Mouse (Mus musculus) forebrain, embryonic 10.5 days (tissue): ENCODE results near the gene Grap2. TPM values are rescaled to one million over a fixed set of nuclear protein-coding genes. Genes with fewer than 3 reads are reported as not detected.

Source experiments
- DNase-seq: peaks from one replicate; pipeline ENCODE4 v3.0.0-alpha.2; 2017; ENCODE audit warnings: low spot score; ENCODE audit errors: extremely low spot score
- H3K27ac ChIP-seq: fragments of 300-500 bp; sonication (generic); 2 replicates; pipeline ENCODE4 v1.5.1; 2016; ENCODE audit warnings: mild to moderate bottlenecking
- H3K27me3 ChIP-seq: fragments of 300-500 bp; sonication (generic); 2 replicates; pipeline ENCODE4 v1.6.1; 2016; ENCODE audit warnings: mild to moderate bottlenecking; ENCODE audit not compliant: poor library complexity, severe bottlenecking
- H3K36me3 ChIP-seq: fragments of 300-500 bp; sonication (generic); replicated peaks from 2 replicates; pipeline ENCODE4 v1.6.1; 2016; ENCODE audit warnings: mild to moderate bottlenecking, moderate library complexity
- H3K4me1 ChIP-seq: fragments of 300-500 bp; sonication (generic); 2 replicates; pipeline ENCODE4 v1.6.1; 2016
- H3K4me3 ChIP-seq: fragments of 300-500 bp; sonication (generic); 2 replicates; pipeline ENCODE4 v1.5.1; 2016; ENCODE audit warnings: mild to moderate bottlenecking, moderate library complexity
- H3K9me3 ChIP-seq: fragments of 300-500 bp; sonication (generic); 2 replicates; pipeline ENCODE4 v1.6.1; 2016; ENCODE audit warnings: mild to moderate bottlenecking, moderate library complexity
- WGBS: fragments of 180-500 bp; shearing (Covaris S2); methylation state at CpG from one replicate; pipeline ENCODE4 v1.1.7; 2016; 5-methylcytosine and 5-hydroxymethylcytosine counted together
- polyA plus RNA-seq: library from polyadenylated mRNA; unstranded; fragments of >200 nt; fragmentation: Nextera tagmentation; extraction: Ambion mirVana; gene quantifications from 2 replicates; pipeline ENCODE4 v1.2.1, GENCODE M21; 2016

Grap2 gene
- 1.4 and 1.5 TPM in 2 replicates for polyA plus RNA-seq

DNA sequence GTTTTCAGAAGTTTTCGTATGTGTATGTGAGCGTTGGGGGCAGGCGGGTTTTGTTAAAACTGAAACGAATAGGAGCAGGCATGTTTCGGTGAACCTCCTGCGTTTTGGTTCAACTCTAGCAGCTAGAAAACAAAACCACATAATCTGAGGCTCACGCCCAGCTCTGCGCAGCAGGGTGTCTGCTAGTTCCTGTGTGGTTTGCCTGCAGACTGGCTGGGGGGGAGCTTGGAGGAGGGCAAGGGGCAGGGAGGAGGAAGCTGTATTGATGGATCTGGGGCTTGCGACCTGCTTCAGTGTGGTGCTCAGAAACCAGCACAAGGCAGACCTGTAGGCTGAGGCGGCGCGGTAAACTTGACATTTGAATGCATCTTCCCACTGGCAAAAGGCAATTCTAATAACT, at the start of gene Grap2:
TSS of gene Grap2 (plus strand) at position 304 of the 400 bp plus-strand sequence.
- Histone ChIP-seq H3K4me1 (peaks cover 7% of the 10 kb centered on the region), H3K9me3 (no peaks in the 10 kb centered on the region), H3K36me3 (no peaks in the 10 kb centered on the region), H3K27me3 (peaks cover 37% of the 10 kb centered on the region), H3K27ac (no peak within 1 kb of the TSS), H3K4me3 (no peak within 1 kb of the TSS)
- no peak for DNase-seq
- WGBS: 58% methylated on average over 12 of the region's 12 CpGs

DNA sequence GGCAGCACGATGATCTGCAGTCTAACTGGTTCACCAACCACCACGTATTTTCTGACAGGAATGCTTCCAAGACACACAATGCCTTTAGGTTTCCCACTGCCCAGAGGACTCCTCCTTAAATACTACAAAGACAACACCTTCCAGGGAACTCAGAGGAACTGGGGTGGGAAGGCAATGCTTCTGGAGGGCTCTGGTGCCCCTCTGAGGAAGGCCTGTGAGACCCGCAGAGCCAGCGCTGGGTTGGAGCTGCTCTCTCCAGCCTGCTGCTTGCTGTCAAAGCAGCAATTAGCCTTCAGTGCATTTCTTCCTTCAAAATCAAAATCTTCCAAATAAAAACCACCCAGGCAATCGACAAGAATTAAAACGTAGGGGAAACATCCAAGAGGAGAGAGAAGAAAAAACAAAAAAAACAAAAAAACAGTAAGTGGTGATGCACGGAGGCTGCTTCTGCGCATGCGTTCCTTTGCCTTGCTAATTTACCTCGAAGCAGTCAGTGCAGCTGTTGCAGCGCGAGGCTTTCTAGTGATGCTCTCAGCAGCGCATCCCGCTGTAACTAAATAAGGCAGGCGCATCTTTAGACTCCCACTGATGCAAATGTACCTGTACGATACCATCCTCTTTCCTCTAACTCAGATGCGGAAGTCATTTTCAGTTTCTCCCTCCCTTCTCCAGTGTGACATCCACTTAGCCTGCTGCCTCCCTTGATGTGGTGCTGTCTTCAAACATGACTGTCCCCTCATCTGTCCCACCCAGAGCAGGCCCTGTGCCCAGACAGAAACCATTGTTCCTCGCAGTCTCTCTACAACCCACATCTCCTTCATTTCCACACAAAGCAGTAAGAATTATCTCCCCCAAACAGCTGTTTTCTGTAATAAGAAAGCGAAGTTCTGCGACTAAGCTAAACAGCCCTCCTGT, 42.2 kb upstream of the Grap2 start:
- Histone ChIP-seq H3K27ac (no peak overlapping the region), H3K36me3 (no peaks in the 10 kb centered on the region), H3K4me1 (peaks cover 8% of the 10 kb centered on the region; the same call in 1 of the 2 replicates), H3K9me3 (peaks cover 4% of the 10 kb centered on the region; the same call in 1 of the 2 replicates), H3K4me3 (no peak overlapping the region; the same call in 1 of the 2 replicates), H3K27me3 (no peaks in the 10 kb centered on the region)
- DNase-seq: no peak
- WGBS: 48% methylated on average over 20 of the region's 20 CpGs

DNA sequence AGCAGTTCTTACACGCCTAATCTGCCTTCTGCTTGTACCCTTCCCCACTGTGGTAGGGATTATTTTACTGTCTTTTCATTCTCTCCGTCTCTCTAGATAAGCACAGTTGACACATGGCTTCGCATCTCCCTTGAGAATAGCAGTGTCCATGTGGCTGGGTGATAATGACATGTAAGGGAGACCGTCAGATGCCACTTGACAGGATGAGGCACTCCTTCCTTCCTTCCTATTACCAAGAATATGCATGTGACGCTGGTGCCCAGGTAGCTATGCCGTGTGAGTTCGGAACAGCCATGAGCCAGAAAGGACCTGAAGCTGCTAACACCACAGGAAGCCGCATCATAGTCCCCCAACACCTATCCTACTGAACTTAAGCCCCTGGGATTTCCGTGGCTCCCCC, 41.4 kb upstream of the Grap2 start:
- Histone ChIP-seq H3K27me3 (no peaks in the 10 kb centered on the region), H3K36me3 (no peaks in the 10 kb centered on the region), H3K27ac (no peak overlapping the region), H3K4me3 (no peak overlapping the region), H3K9me3 (no peaks in the 10 kb centered on the region), H3K4me1 (peaks cover 8% of the 10 kb centered on the region; the same call in 1 of the 2 replicates)
- WGBS: 87% methylated on average over 9 of the region's 9 CpGs
- DNase-seq: no peak

DNA sequence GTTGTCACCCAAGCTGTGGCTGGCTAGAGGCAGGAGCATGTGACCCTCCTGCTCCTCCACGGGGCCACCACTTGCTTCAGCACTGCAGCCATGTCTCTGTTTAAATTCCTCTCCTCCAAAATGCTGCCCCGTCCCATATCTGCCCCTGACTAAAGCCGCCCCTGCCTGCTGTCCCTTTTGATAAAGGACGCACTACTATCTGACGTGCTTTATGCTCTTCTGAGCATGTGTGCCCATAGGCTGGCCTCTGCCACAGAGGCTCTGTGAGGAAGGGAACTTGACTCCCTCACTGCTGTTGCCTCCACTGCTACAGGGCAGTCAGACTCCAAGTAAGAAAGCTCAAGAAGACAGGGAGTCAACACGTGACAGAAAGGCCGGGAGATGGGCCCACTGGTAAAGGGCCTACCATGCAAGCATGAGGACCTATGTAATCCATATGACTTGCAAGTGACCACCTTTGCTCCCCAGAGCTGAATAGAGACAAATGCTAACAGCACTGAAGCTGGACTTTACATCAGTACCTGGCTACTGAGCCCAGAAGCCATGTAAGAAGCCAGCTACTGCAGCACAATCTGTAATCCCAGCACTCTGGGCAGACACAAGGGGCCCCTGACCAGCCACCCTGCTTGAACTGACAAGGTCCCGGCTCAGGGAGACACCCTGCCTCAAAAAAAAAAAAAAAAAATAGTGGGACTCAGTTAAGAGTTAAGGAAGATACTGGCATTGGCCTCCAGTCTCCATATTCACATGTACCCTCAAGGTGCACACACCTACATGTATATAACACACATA, 39.9 kb upstream of the Grap2 start:
- H3K27me3 ChIP-seq: no peaks in the 10 kb centered on the region
- no peak overlapping the region for H3K27ac ChIP-seq
- no peak for DNase-seq
- WGBS: 80% methylated on average over 8 of the region's 8 CpGs
- peaks cover 8% of the 10 kb centered on the region; the same call in 1 of the 2 replicates for H3K4me1 ChIP-seq
- no peaks in the 10 kb centered on the region for H3K36me3 ChIP-seq
- no peak overlapping the region for H3K4me3 ChIP-seq
- H3K9me3 ChIP-seq: no peaks in the 10 kb centered on the region

DNA sequence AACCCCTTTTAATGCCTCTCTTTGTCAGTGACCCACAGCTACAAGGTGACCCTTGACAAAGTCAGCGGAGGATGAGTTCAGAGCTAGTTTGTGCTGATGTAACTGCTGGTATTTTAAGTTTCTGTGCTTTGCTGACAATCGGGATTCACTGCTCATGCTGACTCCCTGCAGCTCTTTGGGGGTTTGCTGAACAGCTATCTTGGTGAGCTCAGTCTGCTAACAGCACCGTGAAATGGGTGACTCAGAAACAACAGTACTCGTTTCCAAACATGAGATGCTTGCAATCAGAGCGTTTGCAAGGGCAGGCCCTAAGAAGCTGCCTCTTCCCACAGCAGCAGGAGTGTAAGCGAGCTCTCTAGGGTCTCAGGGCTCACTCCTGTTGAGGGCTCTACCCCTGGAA, 39.1 kb upstream of the Grap2 start:
- no peak overlapping the region for H3K27ac ChIP-seq
- no peaks in the 10 kb centered on the region for H3K36me3 ChIP-seq
- H3K4me1 ChIP-seq: peaks cover 8% of the 10 kb centered on the region; the same call in 1 of the 2 replicates
- 67% methylated on average over 6 of the region's 6 CpGs for WGBS
- no peak for DNase-seq
- H3K4me3 ChIP-seq: no peak overlapping the region
- no peaks in the 10 kb centered on the region for H3K9me3 ChIP-seq
- H3K27me3 ChIP-seq: no peaks in the 10 kb centered on the region

DNA sequence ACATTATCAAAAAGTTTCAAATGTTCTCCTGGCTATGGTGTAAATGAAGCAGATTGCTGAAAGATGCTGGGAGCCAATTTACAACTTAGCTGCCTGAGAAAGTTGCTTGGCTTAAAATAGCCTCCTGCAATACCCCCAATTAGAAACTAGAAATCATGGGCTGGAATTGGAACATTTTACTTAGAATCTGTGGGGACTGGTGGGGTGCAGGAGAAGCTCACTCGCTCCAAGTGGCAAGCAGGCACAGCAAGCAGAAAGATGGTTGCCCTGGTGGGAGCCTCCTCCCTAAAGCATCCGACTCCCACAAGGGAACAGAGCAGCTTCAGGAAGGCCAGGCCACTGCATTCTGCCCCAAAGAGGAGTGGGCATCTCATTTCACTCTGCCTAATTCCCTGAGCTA, 36.3 kb upstream of the Grap2 start:
- DNase-seq: no peak
- Histone ChIP-seq H3K27me3 (no peaks in the 10 kb centered on the region), H3K9me3 (no peaks in the 10 kb centered on the region), H3K36me3 (no peaks in the 10 kb centered on the region), H3K4me3 (no peak overlapping the region), H3K27ac (no peak overlapping the region), H3K4me1 (no peaks in the 10 kb centered on the region)
- 79% methylated on average over 2 of the region's 2 CpGs for WGBS

DNA sequence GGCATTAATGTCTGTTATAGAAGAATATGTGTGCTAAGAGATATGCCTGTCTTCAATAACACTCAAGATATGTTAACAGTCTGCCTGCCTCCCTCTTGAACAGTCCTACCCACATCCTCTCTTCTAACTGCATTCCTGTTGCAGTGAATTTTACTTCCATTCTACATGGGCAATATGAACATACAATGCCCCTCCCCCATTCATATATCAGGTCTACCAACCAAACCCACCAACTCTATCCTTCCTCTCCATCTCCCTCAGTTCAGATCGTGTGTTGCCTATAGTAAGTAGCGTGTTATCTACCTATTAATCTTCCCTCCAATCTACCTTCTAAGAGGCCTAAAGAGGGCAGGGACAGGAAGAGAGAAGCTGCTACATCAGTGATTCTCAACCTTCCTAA, 34.3 kb upstream of the Grap2 start:
- H3K9me3 ChIP-seq: no peaks in the 10 kb centered on the region
- no peaks in the 10 kb centered on the region for H3K36me3 ChIP-seq
- H3K27me3 ChIP-seq: no peaks in the 10 kb centered on the region
- H3K4me3 ChIP-seq: no peak overlapping the region
- no peak for DNase-seq
- H3K4me1 ChIP-seq: no peaks in the 10 kb centered on the region
- H3K27ac ChIP-seq: no peak overlapping the region
- WGBS: 98% methylated on average over 2 of the region's 2 CpGs

DNA sequence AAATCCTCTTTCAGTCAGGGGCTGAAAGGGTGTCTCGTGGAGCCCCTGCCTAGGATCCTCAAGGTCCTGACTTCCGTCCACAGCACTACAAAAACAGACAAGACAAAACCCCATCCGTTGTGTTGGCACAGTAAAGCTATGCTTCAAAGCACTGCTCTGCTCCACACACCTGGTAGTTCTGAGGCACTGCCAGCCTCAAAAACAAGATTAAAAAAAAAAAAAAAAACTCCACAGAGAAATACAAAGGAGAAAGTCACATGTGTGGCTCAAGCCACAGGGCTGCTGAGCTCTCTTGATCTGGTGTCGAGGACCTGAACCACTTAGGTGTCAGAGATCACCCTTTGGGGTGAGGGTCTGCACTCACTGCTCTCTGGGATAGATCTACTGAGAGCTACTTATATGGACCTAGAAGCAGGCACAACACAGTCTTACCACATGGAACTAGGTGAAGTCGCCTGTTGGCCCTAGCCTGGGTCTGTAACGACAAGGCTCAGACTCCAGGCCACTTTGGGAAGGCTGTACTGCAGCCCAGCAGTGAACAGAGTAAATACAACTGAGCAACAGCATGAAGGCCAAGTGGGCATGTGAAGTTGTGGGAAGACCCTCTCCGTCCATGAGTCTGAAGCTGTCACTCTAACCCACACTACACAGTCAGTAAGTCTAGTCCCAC, 33.6 kb upstream of the Grap2 start:
- WGBS: 86% methylated on average over 7 of the region's 7 CpGs

DNA sequence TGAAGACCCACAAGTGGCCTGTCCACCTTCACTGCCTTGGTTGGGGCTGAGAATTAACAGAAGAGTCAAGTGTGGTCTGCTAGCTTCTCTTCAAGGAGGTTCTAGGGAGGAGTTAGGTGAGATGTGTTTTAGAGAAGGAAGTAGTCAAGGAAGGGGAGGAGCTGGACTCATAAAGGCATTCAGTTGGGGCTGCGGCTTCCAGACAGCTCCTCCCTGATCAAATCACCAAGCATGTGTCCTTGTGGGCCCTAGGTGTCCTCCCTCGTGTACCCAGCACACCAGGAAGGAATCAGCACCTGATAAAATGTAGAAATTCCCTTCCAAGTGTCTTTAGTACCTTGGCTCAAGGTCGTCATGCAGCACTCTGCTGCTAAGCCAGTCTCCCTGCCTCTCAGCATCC, 28.3 kb upstream of the Grap2 start:
- H3K4me3 ChIP-seq: no peak overlapping the region

More for the DNA sequence above, 33.6 kb upstream of the Grap2 start:
- Histone ChIP-seq H3K4me1 (no peaks in the 10 kb centered on the region), H3K9me3 (no peaks in the 10 kb centered on the region), H3K4me3 (no peak overlapping the region), H3K27ac (no peak overlapping the region), H3K27me3 (no peaks in the 10 kb centered on the region), H3K36me3 (no peaks in the 10 kb centered on the region)
- no peak for DNase-seq

DNA sequence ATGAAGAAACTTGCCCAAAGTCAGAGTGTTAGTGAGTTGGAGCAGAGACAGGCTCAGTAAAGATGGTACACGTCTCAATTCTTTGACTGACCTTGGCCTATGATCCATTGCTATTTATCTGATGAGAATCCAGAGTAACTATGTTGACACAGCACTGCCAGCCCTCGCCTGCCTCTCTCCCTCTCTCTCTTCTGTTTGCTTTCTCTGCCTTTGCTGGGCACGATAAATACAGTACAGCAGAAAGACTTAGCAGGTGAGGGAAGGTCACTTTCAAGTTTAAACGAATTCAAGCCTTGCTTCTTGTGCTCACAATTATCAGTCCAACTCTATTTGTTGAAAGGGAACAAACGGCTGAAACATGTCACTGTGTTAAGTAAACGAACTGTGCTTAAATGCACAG, 27.0 kb upstream of the Grap2 start:
- H3K36me3 ChIP-seq: no peaks in the 10 kb centered on the region
- no peaks in the 10 kb centered on the region for H3K27me3 ChIP-seq
- H3K4me3 ChIP-seq: no peak overlapping the region
- H3K9me3 ChIP-seq: no peaks in the 10 kb centered on the region
- 75% methylated on average over 6 of the region's 6 CpGs for WGBS
- no peaks in the 10 kb centered on the region for H3K4me1 ChIP-seq
- DNase-seq: no peak
- H3K27ac ChIP-seq: no peak overlapping the region

More for the DNA sequence above, 28.3 kb upstream of the Grap2 start:
- Histone ChIP-seq H3K27me3 (no peaks in the 10 kb centered on the region), H3K4me1 (no peaks in the 10 kb centered on the region), H3K36me3 (no peaks in the 10 kb centered on the region), H3K27ac (no peak overlapping the region), H3K9me3 (no peaks in the 10 kb centered on the region)
- WGBS: 68% methylated on average over 3 of the region's 3 CpGs
- DNase-seq: no peak

DNA sequence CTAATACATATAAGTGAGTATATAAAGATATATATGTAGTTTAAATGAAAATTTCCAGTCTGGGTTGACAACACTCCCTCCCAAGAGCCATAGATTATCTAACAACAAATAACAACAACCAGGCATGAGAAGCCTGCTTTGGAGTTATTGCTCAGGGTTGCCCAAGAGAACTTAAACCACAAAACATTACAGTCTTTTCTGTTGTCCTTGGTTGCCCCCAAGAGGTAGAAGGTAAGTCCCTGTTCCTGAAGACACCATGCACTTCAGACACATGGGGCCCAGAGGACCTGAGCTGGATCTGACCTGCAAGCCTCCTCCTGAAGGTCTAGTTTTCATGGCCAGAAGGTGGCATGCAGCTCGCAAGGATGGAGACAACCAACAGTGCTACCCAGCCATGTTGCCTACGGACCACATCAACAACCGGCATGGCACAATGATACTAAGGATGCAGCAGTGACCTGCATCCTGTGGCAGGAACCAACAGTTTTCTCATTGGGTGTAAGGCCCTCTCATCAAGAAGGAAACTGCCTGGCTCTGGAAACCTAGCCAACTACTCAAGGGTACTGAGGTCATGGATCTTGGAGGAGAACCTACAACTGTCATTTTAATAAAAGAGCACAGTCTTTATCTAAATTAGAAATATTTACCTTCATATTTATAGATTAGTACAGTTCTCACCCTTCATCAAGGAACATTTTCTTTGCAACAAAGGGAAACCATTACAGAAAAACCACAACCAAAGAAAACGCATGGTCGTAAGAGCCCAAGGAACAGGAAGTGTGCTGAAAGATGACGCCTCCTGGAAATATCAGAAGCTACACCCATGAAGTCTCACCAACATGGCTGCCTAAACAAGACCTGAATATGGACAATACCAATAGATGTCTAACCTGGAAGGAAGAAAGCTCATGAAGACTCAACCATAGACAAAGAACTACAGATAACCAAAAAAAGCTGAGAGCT, 17.3 kb upstream of the Grap2 start:
- H3K36me3 ChIP-seq: no peaks in the 10 kb centered on the region
- no peak overlapping the region for H3K27ac ChIP-seq
- H3K4me1 ChIP-seq: peaks cover 3% of the 10 kb centered on the region; the same call in 1 of the 2 replicates
- H3K4me3 ChIP-seq: no peak overlapping the region
- H3K27me3 ChIP-seq: no peaks in the 10 kb centered on the region
- DNase-seq: no peak
- 95% methylated on average over 6 of the region's 6 CpGs for WGBS
- no peaks in the 10 kb centered on the region for H3K9me3 ChIP-seq
